Mouse (Mus musculus) hindbrain, embryonic 10.5 days (tissue): ENCODE results near the gene Cyp2d22. TPM values are rescaled to one million over a fixed set of nuclear protein-coding genes. Genes with fewer than 3 reads are reported as not detected.

Experiments
- polyA plus RNA-seq: library from polyadenylated mRNA; unstranded; fragments of >200 nt; fragmentation: Nextera tagmentation; extraction: Ambion mirVana; gene quantifications from 2 replicates; pipeline ENCODE4 v1.2.1, GENCODE M21; 2016

The Cyp2d22 gene
- polyA plus RNA-seq, 1 experiment from 2014 or later = 3.0 TPM

Other genes with a start within 250 kb of the Cyp2d22 start
- 211 and 242 TPM in 2 replicates for gene Srebf2, start 233.1 kb downstream of the Cyp2d22 start, polyA plus RNA-seq
- 1.6 and 1.8 TPM in 2 replicates for gene Shisa8, start 167.4 kb downstream of the Cyp2d22 start, polyA plus RNA-seq
- 0.18 and 0.46 TPM in 2 replicates for gene Tnfrsf13c, start 155.9 kb downstream of the Cyp2d22 start, polyA plus RNA-seq
- gene Cenpm, start 135.5 kb downstream of the Cyp2d22 start, polyA plus RNA-seq = 86.2 and 92.6 TPM in 2 replicates
- 0.17 and 1.5 TPM in 2 replicates for gene 1500009C09Rik, start 127.9 kb downstream of the Cyp2d22 start, polyA plus RNA-seq
- gene Sept3, start 105.4 kb downstream of the Cyp2d22 start, polyA plus RNA-seq = 72.8 and 111 TPM in 2 replicates
- gene Wbp2nl, start 81.3 kb downstream of the Cyp2d22 start, polyA plus RNA-seq = 0.19 TPM in 1 of 2 replicates, not detected in the other
- gene Naga, start 41.3 kb downstream of the Cyp2d22 start, polyA plus RNA-seq = 20.9 and 24.9 TPM in 2 replicates
- 4.8 TPM in 2 replicates for gene Pheta2, start 41.3 kb downstream of the Cyp2d22 start, polyA plus RNA-seq
- gene Smdt1, start 41.3 kb downstream of the Cyp2d22 start, polyA plus RNA-seq = 269 and 314 TPM in 2 replicates
- 267 and 273 TPM in 2 replicates for gene Ndufa6, start 25.9 kb downstream of the Cyp2d22 start, polyA plus RNA-seq
- gene Cyp2d11, start 13.8 kb upstream of the Cyp2d22 start, polyA plus RNA-seq = not detected in 2 replicates
- not detected in 2 replicates for gene Cyp2d10, start 26.9 kb upstream of the Cyp2d22 start, polyA plus RNA-seq
- not detected in 2 replicates for gene Cyp2d9, start 53.2 kb upstream of the Cyp2d22 start, polyA plus RNA-seq
- not detected in 2 replicates for gene Cyp2d12, start 174.8 kb upstream of the Cyp2d22 start, polyA plus RNA-seq
- gene Cyp2d34, start 240.7 kb upstream of the Cyp2d22 start, polyA plus RNA-seq = not detected in 2 replicates